Mouse (Mus musculus) stomach, postnatal 0 days (tissue): ENCODE measurements around the gene Tbc1d16. TPM values are rescaled to one million over a fixed set of nuclear protein-coding genes. Genes with fewer than 3 reads are reported as not detected.

Experiments used
- ATAC-seq: fragments of 200-750 bp; cut with Nextera tagmentation; 2 replicates; pipeline ENCODE4 v1.8.0; 2017; ENCODE audit not compliant: low FRiP score, low TSS enrichment
- DNase-seq: peaks from one replicate; pipeline ENCODE4 v3.0.0-alpha.2; 2016; ENCODE audit warnings: low spot score
- H3K27ac ChIP-seq: fragments of 300-500 bp; sonication (generic); replicated peaks from 2 replicates; pipeline ENCODE4 v1.5.1; 2014; ENCODE audit warnings: mild to moderate bottlenecking, control low read depth
- H3K27me3 ChIP-seq: fragments of 300-500 bp; sonication (generic); 2 replicates; pipeline ENCODE4 v1.6.1; 2014; ENCODE audit warnings: low read length; ENCODE audit not compliant: control insufficient read depth, insufficient read depth
- H3K36me3 ChIP-seq: fragments of 300-500 bp; sonication (generic); 2 replicates; pipeline ENCODE4 v1.6.1; 2014; ENCODE audit warnings: low read length, mixed read lengths; ENCODE audit not compliant: control insufficient read depth, insufficient read depth
- H3K4me1 ChIP-seq: fragments of 300-500 bp; sonication (generic); replicated peaks from 2 replicates; pipeline ENCODE4 v1.6.1; 2014; ENCODE audit warnings: antibody characterized with exemption; ENCODE audit not compliant: control insufficient read depth, insufficient read depth
- H3K4me2 ChIP-seq: fragments of 300-500 bp; sonication (generic); replicated peaks from 2 replicates; pipeline ENCODE4 v1.6.1; 2014; ENCODE audit warnings: low read depth, mild to moderate bottlenecking, control low read depth, moderate library complexity
- H3K4me3 ChIP-seq: fragments of 300-500 bp; sonication (generic); 2 replicates; pipeline ENCODE4 v1.5.1; 2014; ENCODE audit warnings: low read depth, low read length, control low read depth
- H3K9ac ChIP-seq: fragments of 300-500 bp; sonication (generic); 2 replicates; pipeline ENCODE4 v1.6.1; 2014; ENCODE audit warnings: mild to moderate bottlenecking, low read length, control low read depth, mixed read lengths
- H3K9me3 ChIP-seq: fragments of 300-500 bp; sonication (generic); 2 replicates; pipeline ENCODE4 v1.6.1; 2016; ENCODE audit warnings: low read length; ENCODE audit not compliant: control insufficient read depth
- CTCF ChIP-seq: IDR thresholded peaks from 2 replicates; pipeline ENCODE4 v1.5.1; 2016; ENCODE audit warnings: antibody characterized with exemption, low read depth, mild to moderate bottlenecking, moderate library complexity
- EP300 ChIP-seq: optimal IDR thresholded peaks from 2 replicates; pipeline ENCODE3; 2016; ENCODE audit warnings: antibody characterized with exemption
- WGBS: fragments of 180-500 bp; shearing (Covaris S2); extraction: QIAGEN DNeasy Blood & Tissue Kit; methylation state at CpG from one replicate; pipeline ENCODE4 v1.1.7; 2014; 5-methylcytosine and 5-hydroxymethylcytosine counted together
- polyA plus RNA-seq: library from polyadenylated mRNA; unstranded; fragments of >200 nt; fragmentation: Nextera tagmentation; extraction: Ambion mirVana; gene quantifications from 2 replicates; pipeline ENCODE4 v1.2.1, GENCODE M21; 2015

The Tbc1d16 gene
- polyA plus RNA-seq, 1 experiment from 2014 or later, result 6.3 TPM

GRCm38 (mm10) chr11:119206562-119206961 is 21.7 kb downstream of the Tbc1d16 start:
- Histone ChIP-seq H3K4me3 (no peak overlapping the region), H3K4me2 (no peak overlapping the region), H3K9ac (no peak overlapping the region), H3K9me3 (no peaks in the 10 kb centered on the region), H3K27me3 (no peaks in the 10 kb centered on the region), H3K4me1 (peaks cover 5% of the 10 kb centered on the region), H3K36me3 (no peaks in the 10 kb centered on the region; the same call in none of the 2 replicates), H3K27ac (no peak overlapping the region)
- ATAC-seq (0 out of 2 replicates have a peak, but pooled peaks have one; percentile 22), DNase-seq (peak; percentile 82)
- WGBS, result 39% methylated on average over 5 of the region's 5 CpGs
- peak; percentile 94 for TF ChIP-seq CTCF
- TF ChIP-seq EP300, result no peak

DNA sequence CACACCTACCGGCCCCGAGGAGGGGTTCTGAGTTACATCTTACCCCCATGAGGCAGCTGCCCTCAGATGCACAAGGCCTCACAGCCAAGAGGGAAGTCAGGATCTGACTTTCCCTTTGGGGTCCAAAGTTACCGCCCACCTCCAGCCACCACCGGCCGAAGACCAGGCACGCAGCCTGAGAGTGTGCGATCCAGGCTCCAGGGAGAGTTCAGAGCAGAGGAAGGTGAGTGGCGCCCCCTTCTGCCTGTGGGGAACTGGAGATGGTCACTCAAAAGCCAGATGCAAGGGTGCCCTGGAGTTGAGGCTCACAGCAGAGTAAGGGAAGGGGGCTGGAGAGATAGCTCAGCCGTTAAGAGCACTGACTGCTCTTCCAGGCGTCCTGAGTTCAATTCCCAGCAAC is 22.6 kb downstream of the Tbc1d16 start:
- Histone ChIP-seq H3K27me3 (no peaks in the 10 kb centered on the region), H3K4me2 (no peak overlapping the region), H3K4me1 (peaks cover 5% of the 10 kb centered on the region), H3K9me3 (no peaks in the 10 kb centered on the region), H3K36me3 (no peaks in the 10 kb centered on the region; the same call in none of the 2 replicates), H3K27ac (no peak overlapping the region), H3K9ac (no peak overlapping the region), H3K4me3 (no peak overlapping the region)
- DNase-seq (no peak), ATAC-seq (no peak)
- WGBS, result 88% methylated on average over 10 of the region's 10 CpGs
- TF ChIP-seq CTCF (peak; percentile 41), EP300 (no peak)

GRCm38 (mm10) chr11:119203423-119203822 is 24.9 kb downstream of the Tbc1d16 start:
- WGBS, result 47% methylated on average over 5 of the region's 5 CpGs

GRCm38 (mm10) chr11:119199233-119199601 is 29.1 kb downstream of the Tbc1d16 start:
- Histone ChIP-seq H3K9me3 (no peaks in the 10 kb centered on the region), H3K36me3 (no peaks in the 10 kb centered on the region), H3K27me3 (no peaks in the 10 kb centered on the region), H3K27ac (no peak overlapping the region), H3K4me1 (no peaks in the 10 kb centered on the region), H3K4me2 (no peak overlapping the region), H3K4me3 (no peak overlapping the region), H3K9ac (no peak overlapping the region)
- TF ChIP-seq EP300 (no peak), CTCF (no peak)
- ATAC-seq, result no peak
- 91% methylated on average over 4 of the region's 4 CpGs for WGBS
- DNase-seq, result no peak

More at GRCm38 (mm10) chr11:119203423-119203822, 24.9 kb downstream of the Tbc1d16 start:
- H3K9me3 ChIP-seq, result no peaks in the 10 kb centered on the region
- no peak overlapping the region for H3K4me3 ChIP-seq
- no peak overlapping the region for H3K4me2 ChIP-seq
- DNase-seq, result peak; percentile 62
- no peaks in the 10 kb centered on the region for H3K27me3 ChIP-seq
- H3K27ac ChIP-seq, result no peak overlapping the region
- H3K4me1 ChIP-seq, result no peaks in the 10 kb centered on the region
- H3K9ac ChIP-seq, result no peak overlapping the region
- peak; percentile 45 for ATAC-seq
- no peaks in the 10 kb centered on the region; the same call in none of the 2 replicates for H3K36me3 ChIP-seq
- TF ChIP-seq CTCF (peak; percentile 92), EP300 (no peak)

GRCm38 (mm10) chr11:119198564-119199232 is 29.6 kb downstream of the Tbc1d16 start:
- H3K4me1 ChIP-seq, result no peaks in the 10 kb centered on the region
- H3K9ac ChIP-seq, result no peak overlapping the region
- ATAC-seq (no peak), DNase-seq (peak; percentile 42)
- TF ChIP-seq EP300 (no peak), CTCF (peak; percentile 63)
- no peaks in the 10 kb centered on the region for H3K36me3 ChIP-seq
- no peak overlapping the region for H3K27ac ChIP-seq
- 51% methylated on average over 26 of the region's 26 CpGs for WGBS
- H3K4me3 ChIP-seq, result no peak overlapping the region
- no peaks in the 10 kb centered on the region for H3K9me3 ChIP-seq
- H3K27me3 ChIP-seq, result no peaks in the 10 kb centered on the region
- H3K4me2 ChIP-seq, result no peak overlapping the region
